Mouse (Mus musculus): ENCODE results near the gene Hist1h2ai. TPM values are rescaled to one million over a fixed set of nuclear protein-coding genes. Genes with fewer than 3 reads are reported as not detected.
A peak's percentile ranks its signal among the peaks of the same experiment; 100 is the strongest.
"Not testable (repeated sequence)": the region's sequence is repeated elsewhere in the genome, so short reads cannot be mapped to it uniquely, and the experiment has no call there.

Hist1h2ai gene
- 18.6 and 20.0 TPM in 2 replicates for polyA plus RNA-seq (2015; fragmentation: Nextera tagmentation; extraction: Ambion mirVana)

DNA sequence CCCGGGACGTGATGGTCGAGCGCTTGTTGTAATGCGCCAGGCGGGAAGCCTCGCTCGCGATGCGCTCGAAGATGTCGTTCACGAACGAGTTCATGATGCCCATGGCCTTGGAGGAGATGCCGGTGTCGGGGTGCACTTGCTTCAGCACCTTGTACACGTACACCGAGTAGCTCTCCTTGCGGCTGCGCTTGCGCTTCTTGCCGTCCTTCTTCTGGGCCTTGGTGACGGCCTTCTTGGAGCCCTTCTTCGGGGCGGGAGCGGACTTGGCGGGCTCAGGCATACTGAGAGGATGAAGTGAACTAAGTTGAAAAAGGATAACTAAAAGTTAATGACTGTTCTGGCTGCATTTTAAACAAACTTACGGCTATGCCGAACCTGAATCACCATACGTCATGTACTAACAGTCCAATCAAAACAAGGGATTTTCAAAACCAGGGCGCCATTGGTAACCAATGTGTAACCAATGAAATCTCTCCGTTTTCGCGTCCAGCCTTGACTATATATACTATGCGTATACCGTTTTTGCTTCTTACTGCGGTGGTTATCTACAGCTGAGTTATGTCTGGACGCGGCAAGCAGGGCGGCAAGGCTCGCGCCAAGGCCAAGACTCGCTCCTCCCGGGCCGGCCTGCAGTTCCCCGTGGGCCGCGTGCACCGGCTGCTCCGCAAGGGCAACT lies at the start of gene Hist1h2ai, which contains the start of gene Hist1h2bl:
Gene Hist1h2ai, plus strand, starts transcription at position 559 of the 676 bp plus-strand sequence.
Gene Hist1h2bl, minus strand, starts transcription at position 280 of the 676 bp plus-strand sequence.
- not testable (repeated sequence) for H3K36me3 ChIP-seq (ENCODE audit: control insufficient read depth, insufficient read depth); H3K9me3 ChIP-seq (replicated peaks; ENCODE audit: control insufficient read depth, low read length); H3K27me3 ChIP-seq (ENCODE audit: control insufficient read depth, insufficient read depth, low read depth, low read length)
- peak within 1 kb of the TSS; percentile 55 for H3K4me3 ChIP-seq (ENCODE audit: low read depth, low read length)
- WGBS (ENCODE audit: insufficient replicate concordance) = under 1% methylated on average over 28 of the region's 50 CpGs
- H3K4me2 ChIP-seq (ENCODE audit: low read depth, low read length) = peak within 1 kb of the TSS; percentile 82
- H3K4me1 ChIP-seq (ENCODE audit: control insufficient read depth, low read depth, low read length) = peaks cover 37% of the 10 kb centered on the region
- peak within 1 kb of the TSS; percentile 97 for H3K27ac ChIP-seq (ENCODE audit: low read length)
- peak; percentile 82 for ATAC-seq (ENCODE audit: low read depth)
- peak within 1 kb of the TSS; percentile 83 for H3K9ac ChIP-seq (ENCODE audit: low read depth, low read length)

DNA sequence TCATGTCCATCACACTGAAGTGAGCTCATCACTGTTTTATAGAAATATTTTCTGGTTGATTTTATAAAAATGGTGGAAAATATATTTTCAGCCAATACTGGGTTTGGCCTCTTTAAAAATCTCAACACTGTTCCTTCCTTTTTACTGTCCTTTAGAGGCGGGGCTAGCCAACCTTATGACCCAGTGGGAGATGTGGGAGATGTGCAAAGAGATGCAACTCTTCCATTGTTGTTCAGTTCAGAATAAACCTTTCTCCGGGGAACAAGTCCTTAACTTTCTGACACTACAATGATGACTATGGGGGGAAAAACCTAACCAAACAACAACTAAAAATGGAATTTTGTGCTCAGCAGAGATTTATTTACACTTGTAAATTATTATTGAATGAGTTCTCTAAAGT lies 38.9 kb upstream of the Hist1h2ai start, which contains the start of gene Olfr1360:
Gene Olfr1360, minus strand, starts transcription at position 101 of the 400 bp plus-strand sequence.
- Histone ChIP-seq H3K27me3 (ENCODE audit: control insufficient read depth, insufficient read depth, low read depth, low read length) (no peaks in the 10 kb centered on the region), H3K9ac (ENCODE audit: low read depth, low read length) (no peak within 1 kb of the TSS), H3K4me1 (ENCODE audit: control insufficient read depth, low read depth, low read length) (no peaks in the 10 kb centered on the region), H3K4me3 (ENCODE audit: low read depth, low read length) (no peak within 1 kb of the TSS), H3K9me3 (replicated peaks; ENCODE audit: control insufficient read depth, low read length) (no peaks in the 10 kb centered on the region), H3K4me2 (ENCODE audit: low read depth, low read length) (no peak within 1 kb of the TSS), H3K27ac (ENCODE audit: low read length) (no peak within 1 kb of the TSS), H3K36me3 (ENCODE audit: control insufficient read depth, insufficient read depth) (no peaks in the 10 kb centered on the region)
- 50% methylated on average over 2 of the region's 2 CpGs for WGBS (ENCODE audit: insufficient replicate concordance)
- no peak for ATAC-seq (ENCODE audit: low read depth)

- no peak within 1 kb of the TSS for H3K4me2 ChIP-seq (ENCODE audit: low read depth, low read length)
- H3K4me3 ChIP-seq (ENCODE audit: low read depth, low read length) = no peak within 1 kb of the TSS
- H3K27ac ChIP-seq (ENCODE audit: low read length) = no peak within 1 kb of the TSS
- no peak within 1 kb of the TSS for H3K9ac ChIP-seq (ENCODE audit: low read depth, low read length)
- ATAC-seq (ENCODE audit: low read depth) = no peak
- no peaks in the 10 kb centered on the region for H3K36me3 ChIP-seq (ENCODE audit: control insufficient read depth, insufficient read depth)
- H3K9me3 ChIP-seq (replicated peaks; ENCODE audit: control insufficient read depth, low read length) = no peaks in the 10 kb centered on the region
- no peaks in the 10 kb centered on the region for H3K4me1 ChIP-seq (ENCODE audit: control insufficient read depth, low read depth, low read length)
- no peaks in the 10 kb centered on the region for H3K27me3 ChIP-seq (ENCODE audit: control insufficient read depth, insufficient read depth, low read depth, low read length)
Observed at GRCm38 (mm10) chr13:21697811-21698210, 18.4 kb upstream of the Hist1h2ai start, which contains the start of gene Olfr1359. Olfr1359 (plus strand) TSS chr13:21698111.

DNA sequence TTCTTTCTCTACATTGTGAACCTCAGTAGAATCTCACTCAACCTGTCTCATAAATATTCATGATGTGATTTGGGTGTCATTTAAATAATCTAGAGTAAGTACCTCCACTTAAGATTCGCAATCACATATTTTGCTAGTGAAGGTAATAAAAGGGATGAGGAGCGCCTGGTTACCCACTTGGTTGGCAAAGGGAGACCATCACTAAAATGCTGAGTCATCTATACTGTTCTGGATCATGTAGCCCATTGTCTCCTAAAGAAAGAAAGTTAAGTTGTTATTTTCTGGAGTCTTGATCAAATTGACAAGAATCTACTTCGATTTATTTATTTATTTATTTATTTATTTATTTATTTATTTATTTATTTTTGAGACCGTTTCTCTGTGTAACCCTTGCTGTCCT lies 9.6 kb upstream of the Hist1h2ai start:
- H3K27ac ChIP-seq (ENCODE audit: low read length) = no peak overlapping the region
- no peaks in the 10 kb centered on the region for H3K36me3 ChIP-seq (ENCODE audit: control insufficient read depth, insufficient read depth)
- ATAC-seq (ENCODE audit: low read depth) = no peak
- 53% methylated on average over 4 of the region's 4 CpGs for WGBS (ENCODE audit: insufficient replicate concordance)
- H3K9ac ChIP-seq (ENCODE audit: low read depth, low read length) = no peak overlapping the region
- H3K4me1 ChIP-seq (ENCODE audit: control insufficient read depth, low read depth, low read length) = peaks cover 7% of the 10 kb centered on the region
- no peak overlapping the region for H3K4me2 ChIP-seq (ENCODE audit: low read depth, low read length)
- no peaks in the 10 kb centered on the region for H3K27me3 ChIP-seq (ENCODE audit: control insufficient read depth, insufficient read depth, low read depth, low read length)
- no peak overlapping the region for H3K4me3 ChIP-seq (ENCODE audit: low read depth, low read length)
- H3K9me3 ChIP-seq (replicated peaks; ENCODE audit: control insufficient read depth, low read length) = no peaks in the 10 kb centered on the region

- WGBS (ENCODE audit: insufficient replicate concordance) = under 1% methylated on average over 32 of the region's 32 CpGs
- Histone ChIP-seq H3K36me3 (ENCODE audit: control insufficient read depth, insufficient read depth) (no peaks in the 10 kb centered on the region), H3K27me3 (ENCODE audit: control insufficient read depth, insufficient read depth, low read depth, low read length) (no peaks in the 10 kb centered on the region), H3K4me2 (ENCODE audit: low read depth, low read length) (peak overlapping the region; percentile 63), H3K4me3 (ENCODE audit: low read depth, low read length) (peak overlapping the region; percentile 83), H3K27ac (ENCODE audit: low read length) (peak overlapping the region; percentile 86), H3K9me3 (replicated peaks; ENCODE audit: control insufficient read depth, low read length) (no peaks in the 10 kb centered on the region), H3K9ac (ENCODE audit: low read depth, low read length) (peak overlapping the region; percentile 77), H3K4me1 (ENCODE audit: control insufficient read depth, low read depth, low read length) (peaks cover 14% of the 10 kb centered on the region)
- peak; percentile 73 for ATAC-seq (ENCODE audit: low read depth)
Observed at GRCm38 (mm10) chr13:21710031-21710711, 6.1 kb upstream of the Hist1h2ai start.

DNA sequence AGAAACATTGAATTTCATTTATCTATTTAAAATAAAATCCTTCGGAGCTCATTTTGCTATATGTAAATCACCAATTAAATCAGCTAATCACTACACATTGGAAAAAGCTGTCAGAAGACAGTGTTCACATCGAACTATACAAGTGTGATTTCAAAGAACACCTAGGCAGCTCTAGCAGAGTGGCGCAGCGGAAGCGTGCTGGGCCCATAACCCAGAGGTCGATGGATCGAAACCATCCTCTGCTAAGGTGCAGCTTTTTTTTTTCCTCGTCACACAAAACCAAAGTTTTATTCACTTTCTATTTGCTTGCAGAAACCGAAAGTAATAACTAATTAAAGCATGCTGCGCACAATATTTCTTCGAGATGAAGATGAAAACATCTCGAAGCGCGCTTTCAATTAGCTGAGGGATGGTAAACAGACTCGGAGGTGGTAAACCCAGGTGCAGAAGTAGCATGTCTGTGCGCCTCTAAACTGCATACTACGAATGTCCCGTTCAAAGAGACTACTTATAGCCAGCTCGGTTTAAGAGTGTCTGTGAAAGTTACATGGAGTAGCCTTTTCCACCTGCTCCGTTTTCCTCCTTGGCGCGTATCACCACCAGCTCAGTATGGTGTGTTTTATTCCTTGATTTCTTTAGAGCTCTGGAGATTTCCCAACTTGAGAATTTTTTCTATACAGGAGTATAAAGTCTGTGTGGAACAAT lies 5.2 kb upstream of the Hist1h2ai start:
- Histone ChIP-seq H3K4me2 (ENCODE audit: low read depth, low read length) (peak overlapping the region; percentile 90), H3K27ac (ENCODE audit: low read length) (peak overlapping the region; percentile 15), H3K27me3 (ENCODE audit: control insufficient read depth, insufficient read depth, low read depth, low read length) (no peaks in the 10 kb centered on the region), H3K9ac (ENCODE audit: low read depth, low read length) (peak overlapping the region; percentile 69), H3K36me3 (ENCODE audit: control insufficient read depth, insufficient read depth) (no peaks in the 10 kb centered on the region), H3K9me3 (replicated peaks; ENCODE audit: control insufficient read depth, low read length) (no peaks in the 10 kb centered on the region), H3K4me3 (ENCODE audit: low read depth, low read length) (peak overlapping the region; percentile 66), H3K4me1 (ENCODE audit: control insufficient read depth, low read depth, low read length) (peaks cover 19% of the 10 kb centered on the region)
- ATAC-seq (ENCODE audit: low read depth) = peak; percentile 68
- WGBS (ENCODE audit: insufficient replicate concordance) = 3% methylated on average over 22 of the region's 22 CpGs

DNA sequence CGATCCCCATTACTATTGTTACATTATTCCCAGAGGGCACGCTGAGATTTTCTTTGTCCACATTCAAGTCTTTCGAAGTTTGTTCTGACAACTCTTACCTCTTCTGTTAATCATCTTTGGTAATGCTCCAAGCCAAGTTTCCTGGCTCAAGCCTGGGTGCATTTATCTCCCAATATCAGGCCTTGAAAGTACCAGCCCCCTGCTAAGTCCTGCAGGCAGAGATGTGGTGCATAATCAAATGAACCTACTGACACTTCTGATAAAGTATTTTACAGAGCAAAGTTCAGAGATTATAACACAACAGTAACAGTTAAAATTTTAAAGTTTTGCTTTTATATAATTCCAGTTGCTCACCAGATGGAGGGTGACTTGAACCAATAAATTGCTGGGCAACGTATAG lies 4.5 kb upstream of the Hist1h2ai start:
- Histone ChIP-seq H3K4me3 (ENCODE audit: low read depth, low read length) (peak overlapping the region; percentile 66), H3K4me1 (ENCODE audit: control insufficient read depth, low read depth, low read length) (peaks cover 19% of the 10 kb centered on the region), H3K27ac (ENCODE audit: low read length) (no peak overlapping the region), H3K4me2 (ENCODE audit: low read depth, low read length) (peak overlapping the region; percentile 90), H3K9ac (ENCODE audit: low read depth, low read length) (peak overlapping the region; percentile 69), H3K27me3 (ENCODE audit: control insufficient read depth, insufficient read depth, low read depth, low read length) (no peaks in the 10 kb centered on the region), H3K36me3 (ENCODE audit: control insufficient read depth, insufficient read depth) (no peaks in the 10 kb centered on the region), H3K9me3 (replicated peaks; ENCODE audit: control insufficient read depth, low read length) (no peaks in the 10 kb centered on the region)
- 26% methylated on average over 4 of the region's 4 CpGs for WGBS (ENCODE audit: insufficient replicate concordance)
- no peak for ATAC-seq (ENCODE audit: low read depth)

- Histone ChIP-seq H3K4me1 (ENCODE audit: control insufficient read depth, low read depth, low read length) (peaks cover 27% of the 10 kb centered on the region), H3K4me2 (ENCODE audit: low read depth, low read length) (peak overlapping the region; percentile 76), H3K9me3 (replicated peaks; ENCODE audit: control insufficient read depth, low read length) (no peaks in the 10 kb centered on the region), H3K9ac (ENCODE audit: low read depth, low read length) (peak overlapping the region; percentile 83), H3K27me3 (ENCODE audit: control insufficient read depth, insufficient read depth, low read depth, low read length) (no peaks in the 10 kb centered on the region), H3K36me3 (ENCODE audit: control insufficient read depth, insufficient read depth) (no peaks in the 10 kb centered on the region), H3K27ac (ENCODE audit: low read length) (peak overlapping the region; percentile 97), H3K4me3 (ENCODE audit: low read depth, low read length) (peak overlapping the region; percentile 55)
- under 1% methylated on average over 7 of the region's 7 CpGs for WGBS (ENCODE audit: insufficient replicate concordance)
- no peak for ATAC-seq (ENCODE audit: low read depth)
Observed at GRCm38 (mm10) chr13:21714725-21715124, 1.5 kb upstream of the Hist1h2ai start.

Data from liver, embryonic 16.5 days (tissue).